Mouse (Mus musculus) spleen, adult 18-20 months (tissue): ENCODE measurements at regions not wholly inside any gene's neighbourhood (a gene's known extent, or its start where the extent isn't known, plus 50 kb on each side); places are given as distances from the start of the nearest gene placed in this dataset.

ENCODE experiments used
- DNase-seq, 2 experiments: peaks; one replicate each; pipeline ENCODE4 v3.0.0; 2022; ENCODE audit warnings: mixed read lengths in 2 of 2

DNA sequence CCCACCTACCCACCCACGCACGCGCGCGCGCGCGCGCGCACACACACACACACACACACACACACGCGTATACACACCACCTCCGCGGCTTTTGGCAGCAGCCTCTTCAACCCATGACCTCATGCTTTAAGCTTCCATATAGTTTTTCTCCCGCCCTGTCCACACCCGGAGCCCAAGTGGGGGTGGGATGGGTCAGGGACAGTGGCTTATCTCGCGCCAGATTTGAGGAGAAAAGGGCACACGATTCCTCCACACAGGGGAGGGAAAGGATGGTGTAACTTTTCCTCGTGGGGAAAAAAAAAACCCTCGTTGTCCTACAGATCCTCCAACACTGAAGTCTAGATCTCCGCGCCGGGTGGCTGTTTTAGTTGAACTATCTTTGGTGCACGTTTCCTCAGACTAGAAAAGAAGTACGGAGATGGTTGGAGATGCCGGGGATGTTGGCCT, 128.8 kb upstream of the Ubr2 start:
- peak in 1 of 2 experiments; percentile 3 for DNase-seq

DNA sequence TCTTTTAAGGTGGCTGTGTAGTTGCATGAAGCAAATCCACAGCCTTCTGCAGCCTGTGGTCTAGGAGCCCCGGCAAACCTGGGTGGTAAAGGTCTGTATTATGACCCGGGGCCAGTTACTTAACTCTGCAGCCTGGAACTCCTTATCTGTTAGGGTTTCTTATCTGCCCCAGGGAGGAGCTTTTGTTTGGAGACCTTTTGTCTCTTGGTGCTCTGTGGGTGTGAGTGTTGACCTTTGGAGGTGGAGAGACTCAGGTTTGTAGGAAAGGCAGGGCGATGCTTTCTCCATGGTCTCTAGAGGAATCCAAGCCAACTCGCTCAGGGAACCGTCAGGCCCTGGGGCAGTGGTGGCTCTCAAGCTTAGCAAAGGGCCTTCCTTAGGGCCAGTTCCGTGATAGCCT, 127.8 kb upstream of the Ubr2 start:
- DNase-seq = no peak

DNA sequence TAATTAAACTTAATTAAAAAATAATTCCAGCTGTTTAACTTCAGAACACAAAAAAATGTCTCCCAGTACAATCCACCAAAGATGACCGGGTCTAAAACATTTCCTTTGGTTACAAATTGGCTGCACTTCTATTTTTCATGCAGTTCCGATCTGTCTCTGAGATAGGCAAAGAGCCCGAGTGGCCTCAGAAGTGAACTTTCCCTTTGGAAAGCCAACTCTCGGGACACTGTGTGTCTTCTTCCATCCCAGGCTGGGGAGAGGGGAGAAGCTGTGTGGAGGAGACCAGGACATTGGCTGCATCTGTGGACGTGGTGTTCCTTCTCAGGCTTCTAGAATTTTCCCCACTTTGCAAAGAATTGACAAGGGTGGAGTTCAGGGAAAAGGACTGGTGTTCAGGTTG, 125.0 kb upstream of the Ubr2 start:
- DNase-seq = no peak

DNA sequence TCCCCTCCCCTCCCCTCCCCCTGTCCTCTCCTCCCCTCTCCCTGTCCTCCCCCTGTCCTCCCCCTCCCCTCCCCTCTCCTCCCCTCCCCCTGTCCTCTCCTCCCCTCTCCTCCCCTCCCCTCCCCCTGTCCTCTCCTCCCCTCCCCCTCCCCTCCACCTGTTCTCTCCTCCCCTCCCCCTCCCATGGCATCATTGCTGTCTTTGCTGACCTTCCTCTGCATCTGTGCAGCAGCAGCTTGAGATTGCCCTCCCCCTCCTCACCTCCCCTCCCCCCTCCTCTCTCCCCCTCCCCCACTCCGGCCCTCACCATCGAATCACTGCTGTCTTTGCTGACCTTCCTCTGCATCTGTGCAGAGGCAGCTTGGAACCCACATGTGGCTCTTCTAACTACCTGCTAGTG, 123.4 kb upstream of the Ubr2 start:
- DNase-seq = no peak

DNA sequence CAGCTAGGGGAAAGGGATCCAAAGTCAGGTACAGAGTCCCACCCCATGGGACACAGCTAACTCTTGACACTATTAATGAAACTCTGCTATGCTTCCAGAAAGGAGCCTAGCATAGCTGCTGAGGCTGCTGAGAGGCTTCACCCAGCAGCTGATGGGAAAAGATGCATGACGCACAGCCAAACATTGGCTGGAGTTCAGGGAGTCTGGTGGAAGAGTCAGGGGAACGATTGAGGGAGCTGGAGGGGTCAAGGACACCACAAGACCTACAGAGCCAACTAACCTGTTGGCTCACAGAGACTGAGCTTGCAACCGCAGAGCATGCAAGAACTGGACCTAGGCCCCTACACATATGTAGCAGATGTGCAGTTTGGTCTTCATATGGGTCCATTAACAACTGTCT, 117.2 kb upstream of the Ubr2 start:
- no peak for DNase-seq

DNA sequence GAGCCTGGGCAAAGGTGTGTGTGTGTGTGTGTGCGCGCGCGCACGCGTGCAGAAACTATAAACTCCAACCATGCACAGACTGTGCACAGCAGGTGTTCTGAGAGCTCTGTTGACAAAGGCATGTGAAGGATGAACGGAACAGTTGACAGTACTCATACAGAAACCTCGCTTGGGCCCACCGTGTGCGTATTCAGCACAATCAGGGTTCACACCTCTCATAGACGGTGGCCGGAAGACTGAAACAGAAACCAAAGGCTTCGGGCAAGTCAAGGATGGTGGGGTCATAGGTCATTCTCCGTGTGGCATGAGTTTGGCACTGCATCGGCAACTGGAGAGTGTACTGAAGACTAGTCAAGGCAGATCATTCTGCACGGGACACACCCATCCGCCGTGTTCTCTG, 113.2 kb upstream of the Ubr2 start:
- DNase-seq = no peak

DNA sequence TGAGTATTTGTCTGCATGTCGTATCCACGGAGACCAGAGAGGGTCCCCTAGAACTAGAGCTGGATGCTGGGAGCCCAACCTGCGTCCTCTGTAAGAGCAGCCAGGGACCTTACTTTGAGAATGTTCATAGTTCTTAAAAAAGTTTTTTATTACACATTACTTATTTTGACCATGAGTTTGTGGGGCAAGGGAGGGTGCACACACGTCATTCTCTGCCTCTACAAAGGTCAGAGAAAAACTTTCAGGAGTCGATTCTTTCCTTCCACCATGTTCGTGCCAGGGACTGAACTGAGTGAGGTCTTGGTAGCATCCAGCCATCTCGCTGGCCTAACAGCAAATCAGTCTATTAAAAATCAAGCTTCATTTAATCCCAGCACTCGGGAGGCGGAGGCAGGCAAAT, 111.9 kb upstream of the Ubr2 start:
- DNase-seq = no peak

DNA sequence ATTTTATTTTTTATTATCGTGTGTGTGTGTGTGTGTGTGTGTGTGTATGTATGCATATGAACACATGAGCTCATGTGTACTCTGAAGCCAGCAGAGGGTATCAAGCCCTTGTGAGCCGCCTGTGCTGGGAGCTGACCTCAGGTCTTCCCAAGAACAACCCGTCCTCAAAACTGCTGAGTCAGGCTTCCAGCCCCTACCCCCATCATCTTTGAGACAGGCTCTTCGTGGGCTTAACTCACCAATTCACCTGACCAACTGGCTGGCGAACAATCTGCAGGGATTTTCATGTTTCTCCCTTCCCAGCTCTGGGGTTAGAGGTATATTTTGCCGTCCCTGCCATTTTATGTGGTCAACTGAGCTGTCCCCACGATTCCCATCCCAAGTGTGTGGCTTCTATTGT, 107.7 kb upstream of the Ubr2 start:
- DNase-seq = no peak

DNA sequence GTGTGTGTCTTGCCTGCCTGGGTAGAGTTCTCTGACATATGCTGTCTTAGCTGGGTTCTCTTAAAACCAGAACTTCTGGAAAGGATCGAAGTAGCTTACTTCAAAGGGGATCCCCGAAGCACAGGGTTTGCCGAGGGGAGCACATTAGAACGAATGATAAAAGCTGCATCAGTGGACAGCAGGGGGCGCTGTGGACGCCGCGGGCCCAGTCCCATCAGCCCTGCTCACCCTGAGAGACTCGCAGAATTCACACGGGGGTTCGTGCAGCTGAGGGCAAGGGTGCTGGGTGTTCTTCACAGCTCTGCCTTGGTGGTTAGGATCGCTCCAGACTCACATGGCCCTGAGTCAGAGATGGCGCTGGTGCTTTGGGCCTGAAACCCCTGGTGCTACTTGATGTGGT, 105.4 kb upstream of the Ubr2 start:
- peak in 1 of 2 experiments; percentile 24 for DNase-seq

DNA sequence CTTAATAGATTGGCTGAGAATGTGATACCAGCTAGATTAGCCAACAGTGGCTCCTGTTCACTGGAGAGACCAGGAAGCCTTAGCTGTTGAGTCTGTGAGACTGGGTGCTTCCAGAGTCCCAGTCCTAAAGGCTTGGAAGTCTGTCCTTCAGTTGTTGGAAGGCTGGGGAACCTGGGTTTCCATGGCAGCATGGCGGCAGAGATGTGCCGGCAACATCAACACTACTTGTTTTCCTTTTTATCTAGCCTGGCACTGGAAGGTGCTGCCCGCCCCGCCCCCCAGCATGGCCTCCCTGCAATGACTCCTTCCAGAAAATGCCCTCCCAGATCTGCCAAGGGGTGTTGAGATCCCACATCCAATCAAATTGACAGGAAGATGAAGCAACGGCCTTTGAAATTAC, 104.8 kb upstream of the Ubr2 start:
- no peak for DNase-seq

DNA sequence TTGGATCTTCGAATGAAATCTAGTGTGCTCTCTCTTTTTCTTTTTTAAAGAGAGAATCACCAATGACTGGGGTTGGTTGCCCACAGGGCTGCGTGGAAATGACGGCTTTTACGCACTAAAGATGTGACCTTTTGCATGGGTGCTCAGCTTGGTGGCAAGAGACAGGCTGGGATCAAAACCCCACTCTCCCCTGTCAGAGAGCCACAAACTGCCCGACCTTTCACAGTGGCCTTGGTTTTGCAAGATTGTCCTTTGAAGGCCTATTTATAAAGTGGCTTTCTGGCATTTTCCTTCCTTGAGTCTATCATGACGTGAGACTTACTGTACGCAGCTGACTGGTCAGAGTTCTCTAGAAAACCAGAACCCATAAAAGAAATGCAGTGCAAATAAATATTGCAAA, 104.4 kb upstream of the Ubr2 start:
- DNase-seq = no peak

DNA sequence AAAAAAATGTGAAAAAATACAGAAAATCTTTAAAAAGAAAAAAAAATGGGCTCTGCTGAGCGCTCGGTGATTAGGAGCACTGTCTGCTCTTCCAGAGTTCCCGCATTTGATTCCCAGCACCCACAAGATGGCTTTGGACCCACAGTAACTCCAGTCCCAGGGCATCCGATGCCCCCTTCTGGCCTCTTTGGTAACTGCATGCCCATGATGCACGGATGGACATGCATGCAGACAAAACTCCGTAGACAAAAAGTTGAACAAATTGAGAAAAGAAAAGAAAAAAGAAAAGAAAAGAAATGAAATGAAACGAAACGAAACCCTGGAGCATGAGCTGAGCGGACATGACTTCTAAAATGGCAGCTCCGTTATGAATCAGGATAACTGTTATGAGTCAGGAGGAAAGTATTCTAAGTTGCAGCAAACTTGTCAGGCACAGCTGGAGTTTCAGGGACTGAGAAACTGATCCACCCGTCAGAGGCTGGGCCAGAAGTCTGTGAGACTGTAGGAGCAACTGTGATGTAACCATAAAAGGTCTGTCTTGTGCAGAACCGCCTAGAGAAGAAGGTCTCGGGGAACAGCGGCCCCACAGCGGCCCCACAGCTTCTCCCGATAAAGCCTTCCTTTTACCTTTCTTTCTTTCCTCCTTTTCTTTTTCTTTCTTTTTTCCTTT, 102.3 kb upstream of the Ubr2 start:
- DNase-seq = no peak

DNA sequence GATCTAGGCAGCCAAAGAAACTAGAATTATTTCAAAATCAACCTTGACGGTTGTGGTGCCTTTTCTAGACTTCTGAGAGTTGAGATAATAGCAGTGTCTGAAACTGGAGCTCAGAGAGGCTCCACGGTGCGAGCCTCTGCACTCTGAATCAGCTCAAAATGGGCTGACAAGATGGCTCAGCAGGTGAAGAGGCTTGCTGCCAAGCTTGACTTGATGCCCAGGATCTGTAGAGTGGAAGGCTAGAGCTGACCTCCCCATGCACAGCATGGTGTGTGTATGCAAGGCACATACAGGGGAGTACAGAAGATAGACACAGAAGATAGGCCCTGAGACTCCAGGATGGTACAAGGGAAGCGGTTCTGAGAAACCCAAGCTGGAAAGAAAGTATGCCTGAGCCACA, 100.5 kb upstream of the Ubr2 start:
- no peak for DNase-seq

DNA sequence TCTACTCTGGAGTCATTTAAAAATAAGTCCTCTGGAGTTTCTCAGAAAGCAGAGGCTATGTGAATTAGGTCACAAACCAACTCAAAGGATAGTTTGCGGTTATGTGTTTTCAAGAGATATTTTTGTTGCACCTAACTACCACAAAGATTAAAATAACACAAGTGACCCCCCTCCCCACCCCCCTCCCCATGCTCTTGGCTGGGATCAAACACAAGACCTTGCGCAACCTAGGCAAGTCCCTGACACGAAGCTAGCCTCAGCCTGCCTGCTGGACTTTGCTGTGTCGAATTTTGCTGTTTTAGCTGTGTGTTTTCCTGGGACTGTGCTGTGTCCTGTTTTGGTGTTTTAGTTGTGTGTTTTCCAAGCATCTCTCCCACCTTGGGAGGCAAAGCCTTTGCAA, 94.0 kb upstream of the Ubr2 start:
- DNase-seq = no peak

DNA sequence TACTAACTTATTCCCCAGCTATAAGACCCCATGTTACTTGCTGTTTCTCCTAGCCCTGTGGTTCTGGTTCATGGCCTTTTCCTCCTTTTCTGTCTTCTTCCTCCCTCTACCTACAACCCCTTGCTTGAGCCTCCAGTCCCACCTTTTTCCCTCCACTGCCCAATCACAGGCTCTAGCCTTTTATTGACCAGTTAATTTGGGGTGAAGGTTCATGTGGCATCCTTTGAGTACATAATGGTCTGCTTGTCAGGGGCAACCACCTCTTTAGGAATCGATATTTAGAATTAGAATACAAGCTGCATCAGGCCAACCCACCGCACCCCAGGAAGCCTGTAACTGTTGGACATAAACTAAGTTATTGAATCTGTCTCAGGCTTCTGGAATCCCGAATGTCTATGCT, 84.8 kb upstream of the Ubr2 start:
- no peak for DNase-seq

DNA sequence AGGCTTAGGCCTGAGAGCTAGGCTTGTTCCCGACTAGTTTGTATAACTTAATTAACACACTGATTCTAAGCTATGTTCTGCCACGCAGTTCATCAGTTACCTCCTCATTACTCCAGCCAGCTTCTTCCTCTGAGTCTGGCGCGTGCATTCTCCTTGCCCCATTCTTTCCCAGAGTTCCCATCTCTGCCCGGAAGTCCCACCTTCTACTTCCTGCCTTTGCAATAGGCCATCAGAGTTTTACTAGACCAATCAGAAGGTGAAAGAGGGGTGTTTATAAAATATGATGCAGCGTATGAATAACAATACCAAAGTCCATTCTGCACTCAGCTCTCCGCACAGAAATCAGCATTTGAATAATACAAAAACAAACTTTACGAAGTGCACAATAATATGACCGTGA, 81.7 kb upstream of the Ubr2 start:
- no peak for DNase-seq

DNA sequence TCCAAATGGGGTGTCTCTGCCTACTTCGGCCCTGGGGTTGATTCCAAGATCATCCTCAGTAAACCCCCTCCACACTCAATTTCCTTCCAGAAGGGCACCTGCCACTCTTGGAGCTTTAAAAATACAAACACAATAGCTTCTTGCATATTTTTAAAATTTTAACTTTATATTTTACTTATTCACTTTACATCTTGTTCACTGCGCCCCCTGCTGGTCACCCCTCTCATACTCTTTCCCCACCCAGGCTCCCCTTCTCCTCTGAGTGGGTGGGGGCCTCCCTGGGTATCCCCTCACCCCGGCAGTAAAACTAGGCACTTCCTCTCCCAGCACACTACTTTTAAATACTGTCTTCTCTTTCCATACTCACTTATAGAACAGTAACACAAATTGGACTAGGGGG, 79.4 kb upstream of the Ubr2 start:
- peak in 1 of 2 experiments; percentile 32 for DNase-seq

DNA sequence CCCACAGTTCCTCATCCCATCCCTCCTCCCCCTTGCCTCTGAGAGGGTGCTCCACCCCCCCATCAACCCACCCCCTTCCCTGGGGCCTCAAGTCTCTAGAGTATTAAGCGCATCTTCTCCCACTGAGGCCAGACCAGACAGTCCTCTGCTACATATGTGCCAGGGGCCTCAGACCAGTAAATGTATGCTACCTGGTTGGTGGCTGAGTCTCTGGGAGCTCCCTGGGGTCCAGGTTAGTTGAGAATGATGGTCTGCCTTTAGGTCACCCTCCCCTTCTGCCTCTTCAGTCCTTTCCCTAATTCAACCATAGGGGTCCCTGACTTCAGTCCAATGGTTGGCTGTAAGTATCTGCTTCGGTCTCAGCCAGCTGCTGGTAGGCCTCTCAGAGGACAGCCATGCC, 58.9 kb upstream of the Ubr2 start:
- no peak for DNase-seq

DNA sequence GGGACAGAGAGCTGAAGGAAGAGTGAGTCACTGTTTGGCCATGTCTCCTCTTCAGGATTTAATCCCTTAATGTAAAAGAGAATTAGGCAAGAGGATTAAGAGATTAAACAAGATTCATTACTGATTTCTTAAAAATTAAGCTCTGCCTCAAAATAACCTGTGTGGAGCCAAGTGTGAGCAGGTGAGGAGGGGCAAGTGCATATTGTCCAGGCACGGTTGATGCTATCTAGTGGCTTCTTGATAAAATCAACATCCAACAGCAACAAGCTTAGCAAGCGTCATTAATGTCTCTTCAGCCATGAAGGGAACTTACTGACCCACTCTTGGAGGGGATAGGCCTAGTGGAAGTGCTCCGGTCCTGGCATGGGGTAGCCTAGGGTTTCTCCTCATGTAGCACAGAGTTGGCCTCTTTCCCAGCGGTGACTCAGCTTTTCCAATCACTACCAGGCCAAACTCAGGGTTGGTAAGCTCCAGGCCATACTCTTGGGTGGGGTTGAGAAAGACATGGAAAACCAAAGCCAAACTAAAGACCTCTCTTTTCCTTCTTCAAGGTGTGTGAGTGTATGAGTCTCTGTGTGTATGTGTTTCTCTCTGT, 55.0 kb upstream of the Ubr2 start:
- no peak for DNase-seq

DNA sequence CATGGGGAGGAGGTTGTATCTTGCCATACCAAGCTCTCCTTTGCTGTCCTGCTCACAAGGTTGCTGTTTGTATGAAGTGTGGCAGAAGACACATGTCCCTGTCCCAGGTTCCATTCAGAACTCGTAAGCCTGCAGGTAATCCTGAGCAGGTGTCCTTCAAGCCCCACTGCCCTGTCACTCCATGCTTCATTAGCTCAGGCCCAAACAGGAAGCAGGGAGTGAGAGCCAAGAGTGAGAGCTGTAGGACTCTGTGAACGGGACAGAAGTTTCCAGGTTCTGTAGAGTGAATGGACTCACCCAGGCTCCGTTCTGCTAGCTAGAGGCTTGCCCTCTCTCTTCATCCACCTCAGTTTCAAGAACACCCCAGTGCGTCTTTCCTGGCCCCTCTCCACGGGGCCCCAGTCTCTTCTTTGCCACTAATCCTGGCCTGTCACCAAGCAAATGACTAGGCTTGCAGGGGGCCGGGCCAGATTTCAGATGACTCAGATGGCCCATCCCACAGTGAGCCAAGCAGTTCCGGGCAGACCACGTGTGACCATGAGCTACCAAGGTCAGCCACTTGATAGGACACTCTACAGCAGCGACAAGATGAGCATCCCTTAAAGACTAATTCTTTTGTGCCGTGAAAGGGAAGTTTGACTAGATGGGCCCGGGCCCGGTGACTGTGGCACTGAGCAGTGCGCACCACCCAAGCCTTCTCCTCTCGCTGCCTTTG, 54.4 kb upstream of the Ubr2 start:
- DNase-seq = no peak

DNA sequence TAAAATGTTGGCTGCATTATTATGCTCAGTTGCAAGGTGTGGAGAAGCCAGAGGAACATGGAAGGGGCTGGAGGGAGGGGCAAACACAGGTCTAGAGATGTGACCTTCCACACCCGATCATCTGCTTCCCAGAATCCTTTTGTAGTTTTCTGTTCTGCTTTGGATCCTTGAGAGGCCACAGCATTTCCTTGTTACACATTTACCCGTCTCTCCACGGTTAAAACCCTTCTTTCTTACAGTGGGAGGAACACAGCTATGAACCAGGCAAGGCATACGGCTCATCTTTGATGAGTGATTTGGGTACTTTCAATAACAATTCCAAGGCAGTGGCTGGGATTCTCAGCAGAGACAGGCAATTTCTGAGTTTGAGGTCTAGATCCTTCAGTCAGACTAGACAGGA, 53.6 kb upstream of the Ubr2 start:
- no peak for DNase-seq

DNA sequence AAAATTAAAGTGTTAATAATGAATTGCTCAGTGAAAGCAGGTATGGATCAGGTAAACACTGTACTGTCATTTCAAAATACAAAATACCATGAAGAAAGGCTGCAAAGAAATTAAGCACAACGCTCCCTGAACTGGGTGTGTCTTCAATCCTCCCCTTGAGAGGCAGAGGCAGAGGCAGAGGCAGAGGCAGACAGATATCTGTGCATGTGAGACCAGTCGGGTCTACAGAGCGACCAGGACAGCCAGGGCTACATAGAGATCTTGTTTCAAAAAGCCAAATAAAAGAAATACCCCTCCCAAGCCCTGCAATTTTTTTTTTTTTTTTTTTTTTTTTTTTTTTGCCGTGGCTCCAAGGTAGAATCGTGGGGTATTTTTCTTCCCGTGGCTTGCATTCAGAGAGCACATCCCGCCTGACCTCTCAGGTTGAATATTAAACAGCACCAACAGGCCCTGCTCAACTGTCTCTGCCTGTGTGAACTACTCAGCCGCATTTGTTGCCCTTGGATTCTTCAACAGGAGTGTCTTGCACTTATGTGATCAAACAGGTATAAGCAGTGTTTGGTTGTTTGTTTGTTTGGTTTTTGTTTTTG, 50.8 kb upstream of the Ubr2 start:
- no peak for DNase-seq
